Comparison of ENCODE assay signal across 14 mouse cellular contexts in genomic region chr2:27682096-27682495, GRCm38 (mm10). TPM values are rescaled to one million over a fixed set of nuclear protein-coding genes. Genes with fewer than 3 reads are reported as not detected.
DNase-seq lines count a peak whose midpoint lies in the region; ATAC-seq and TF ChIP-seq lines count a peak whose summit lies in the region.
"Had no signal": no experiment of that assay in that cellular context is flagged by ENCODE, and none has a peak within 500 bp of the region (broad histone marks: within the 10 kb centered on the region; RNA-seq: fewer than 3 reads in every experiment).

No protein-coding gene starts in this region.

- WGBS in heart, embryonic 14.5 days = 51% methylated on average over 5 of the region's 5 CpGs
- 49% methylated on average over 5 of the region's 5 CpGs for WGBS in neural tube, embryonic 12.5 days
- 47% methylated on average over 5 of the region's 5 CpGs for WGBS in intestine, postnatal 0 days

- no peaks in the 10 kb centered on the region for H3K27me3 ChIP-seq in heart, embryonic 14.5 days (ENCODE audit: control insufficient read depth, insufficient read depth, low read length)
- no peaks in the 10 kb centered on the region for H3K27me3 ChIP-seq in neural tube, embryonic 12.5 days (replicated peaks)
- H3K27me3 ChIP-seq in intestine, postnatal 0 days (replicated peaks; ENCODE audit: control insufficient read depth, insufficient read depth, low read length) = no peaks in the 10 kb centered on the region
- H3K27me3 ChIP-seq: midbrain, embryonic 15.5 days had no signal

- H3K27ac ChIP-seq in heart, embryonic 14.5 days (replicated peaks in 1 of 2; ENCODE audit: control insufficient read depth in 1 of 2, insufficient read depth in 1 of 2, low read depth in 2 of 2, low read length in 2 of 2) = no peak overlapping the region
- H3K27ac ChIP-seq in neural tube, embryonic 12.5 days = peak overlapping the region; percentile 12; the same call in 1 of the 2 replicates
- peak overlapping the region; percentile 54; the same call in 1 of the 2 replicates for H3K27ac ChIP-seq in intestine, postnatal 0 days (ENCODE audit: low read depth, low read length)
- H3K27ac ChIP-seq: forebrain, embryonic 13.5 days; midbrain, embryonic 15.5 days had no signal

- DNase-seq in heart, adult 11 months = no peak
- DNase-seq in neural tube, embryonic 10.5 days (ENCODE audit: extremely low spot score, low spot score) = no peak
- no peak for DNase-seq in thymus, postnatal 14 days
- DNase-seq in cerebellum, postnatal 4 days (ENCODE audit: low spot score in 2 of 2) = no peak
- DNase-seq: adrenal gland, postnatal 25 days; cerebellum, adult 11 months; layer of hippocampus, adult 9-11 months; left cerebral cortex, postnatal 4 days had no signal

- H3K9ac ChIP-seq in heart, embryonic 14.5 days (ENCODE audit: low read length) = peak overlapping the region; percentile 38; the same call in 1 of the 2 replicates
- H3K9ac ChIP-seq in neural tube, embryonic 12.5 days = peak overlapping the region; percentile 29; the same call in 1 of the 2 replicates
- no peak overlapping the region for H3K9ac ChIP-seq in intestine, postnatal 0 days (ENCODE audit: low read depth, low read length)
- H3K9ac ChIP-seq: forebrain, embryonic 13.5 days; midbrain, embryonic 15.5 days had no signal

- no peak for TF ChIP-seq CTCF in intestine, postnatal 0 days (IDR thresholded peaks at IDR 0.05; ENCODE audit: low read depth)

- no peak overlapping the region for H3K4me2 ChIP-seq in heart, embryonic 14.5 days (ENCODE audit: low read length)
- H3K4me2 ChIP-seq in neural tube, embryonic 12.5 days (replicated peaks) = peak overlapping the region; percentile 25; the same call in 1 of the 2 replicates
- no peak overlapping the region; the same call in 1 of the 2 replicates for H3K4me2 ChIP-seq in intestine, postnatal 0 days (replicated peaks; ENCODE audit: low read depth)
- H3K4me2 ChIP-seq: forebrain, embryonic 13.5 days; midbrain, embryonic 15.5 days had no signal

- no peaks in the 10 kb centered on the region for H3K36me3 ChIP-seq in heart, embryonic 14.5 days (ENCODE audit: control insufficient read depth, insufficient read depth, low read length)
- H3K36me3 ChIP-seq in neural tube, embryonic 12.5 days = no peaks in the 10 kb centered on the region
- H3K36me3 ChIP-seq in intestine, postnatal 0 days (ENCODE audit: control insufficient read depth, insufficient read depth) = no peaks in the 10 kb centered on the region
- H3K36me3 ChIP-seq: midbrain, embryonic 15.5 days had no signal

- H3K9me3 ChIP-seq in heart, embryonic 14.5 days (ENCODE audit: control insufficient read depth, low read length) = no peaks in the 10 kb centered on the region
- no peaks in the 10 kb centered on the region for H3K9me3 ChIP-seq in neural tube, embryonic 12.5 days
- no peaks in the 10 kb centered on the region for H3K9me3 ChIP-seq in intestine, postnatal 0 days (ENCODE audit: control insufficient read depth)
- H3K9me3 ChIP-seq: forebrain, embryonic 13.5 days; midbrain, embryonic 15.5 days had no signal

- no peak overlapping the region for H3K4me3 ChIP-seq in heart, embryonic 14.5 days (ENCODE audit: control insufficient read depth in 1 of 2, insufficient read depth in 1 of 2, low read depth in 1 of 2, low read length in 2 of 2)
- H3K4me3 ChIP-seq in neural tube, embryonic 12.5 days = no peak overlapping the region
- H3K4me3 ChIP-seq in intestine, postnatal 0 days (ENCODE audit: low read depth, low read length) = no peak overlapping the region
- H3K4me3 ChIP-seq: forebrain, embryonic 13.5 days; midbrain, embryonic 15.5 days had no signal

- H3K4me1 ChIP-seq in heart, embryonic 14.5 days (ENCODE audit: control insufficient read depth in 2 of 2, insufficient read depth in 2 of 2, low read length in 2 of 2) = peaks cover 80 to 88% of the 10 kb centered on the region in 2 experiments
- H3K4me1 ChIP-seq in neural tube, embryonic 12.5 days = peaks cover 74% of the 10 kb centered on the region
- H3K4me1 ChIP-seq in intestine, postnatal 0 days (replicated peaks; ENCODE audit: control insufficient read depth, insufficient read depth, low read length) = peaks cover 66% of the 10 kb centered on the region

- no peak for ATAC-seq in heart, embryonic 14.5 days (ENCODE audit: insufficient number of reproducible peaks, insufficient read depth, low FRiP score, low read depth)
- no peak for ATAC-seq in neural tube, embryonic 12.5 days (ENCODE audit: low FRiP score, low read depth)
- ATAC-seq in intestine, postnatal 0 days = no peak
- ATAC-seq: forebrain, embryonic 13.5 days; lung, postnatal 0 days; midbrain, embryonic 15.5 days had no signal

RNA-seq across cellular contexts. Expression of gene Rxra, which starts 5.9 kb away (rescaled TPM):
- polyA plus RNA-seq in heart, embryonic 14.5 days (2014; fragmentation: Nextera tagmentation; extraction: Ambion mirVana) = 5.2 and 5.7 TPM in 2 replicates
- polyA plus RNA-seq in neural tube, embryonic 12.5 days (2016; fragmentation: Nextera tagmentation; extraction: Ambion mirVana) = 6.6 and 7.3 TPM in 2 replicates
- 9.0 and 10.2 TPM in 2 replicates for polyA plus RNA-seq in intestine, postnatal 0 days (2015; fragmentation: Nextera tagmentation; extraction: Ambion mirVana)

Comparison
In these comparisons a context has a peak if more than half of its experiments do, and no peak if none do; other contexts are left out.
1. H3K27ac ChIP-seq: peak in neural tube, embryonic 12.5 days (single experiment) and intestine, postnatal 0 days (single experiment); none in heart, embryonic 14.5 days (0 of 2).